ENCODE assay signal across 11 mouse cellular contexts in the genomic region with DNA sequence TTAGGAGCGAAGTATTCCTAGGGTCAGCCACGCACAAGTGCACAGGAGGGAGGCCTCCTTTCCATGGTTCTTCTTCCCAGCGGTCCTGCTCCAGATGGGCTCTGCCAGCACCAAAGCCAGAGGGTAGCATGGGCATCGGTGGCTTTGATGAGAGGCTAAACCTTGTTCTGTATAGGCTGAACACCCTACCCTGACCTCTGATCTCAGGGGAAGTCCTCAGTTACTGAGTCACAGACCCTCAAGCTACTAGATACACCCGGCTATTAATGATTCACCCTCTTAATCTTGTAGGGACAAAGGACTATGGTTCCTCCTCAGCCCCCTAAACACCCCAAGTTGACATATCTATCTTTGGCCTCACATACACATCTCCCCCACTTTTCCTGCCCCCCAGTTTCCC. TPM values are rescaled to one million over a fixed set of nuclear protein-coding genes. Genes with fewer than 3 reads are reported as not detected.
DNase-seq lines count a peak whose midpoint lies in the region; ATAC-seq and TF ChIP-seq lines count a peak whose summit lies in the region.
"Had no signal": no experiment of that assay in that cellular context is flagged by ENCODE, and none has a peak within 500 bp of the region (broad histone marks: within the 10 kb centered on the region; RNA-seq: fewer than 3 reads in every experiment).

No protein-coding gene starts in this region.

- WGBS in forebrain, embryonic 14.5 days = 76% methylated on average over 5 of the region's 5 CpGs
- WGBS in forebrain, embryonic 11.5 days = 68% methylated on average over 5 of the region's 5 CpGs
- 66% methylated on average over 5 of the region's 5 CpGs for WGBS in midbrain, embryonic 10.5 days
- 71% methylated on average over 5 of the region's 5 CpGs for WGBS in midbrain, embryonic 11.5 days
- WGBS in kidney, embryonic 16.5 days = 67% methylated on average over 5 of the region's 5 CpGs
- WGBS in stomach, postnatal 0 days = 67% methylated on average over 5 of the region's 5 CpGs

- peaks cover 35% of the 10 kb centered on the region for H3K36me3 ChIP-seq in forebrain, embryonic 14.5 days (ENCODE audit: control insufficient read depth, insufficient read depth, low read length)
- H3K36me3 ChIP-seq in forebrain, embryonic 11.5 days (ENCODE audit: control insufficient read depth, insufficient read depth, low read length) = no peaks in the 10 kb centered on the region; the same call in 1 of the 2 replicates
- peaks cover 55% of the 10 kb centered on the region for H3K36me3 ChIP-seq in midbrain, embryonic 10.5 days
- peaks cover 10% of the 10 kb centered on the region for H3K36me3 ChIP-seq in midbrain, embryonic 11.5 days (ENCODE audit: control insufficient read depth, insufficient read depth, low read length)
- peaks cover 16% of the 10 kb centered on the region for H3K36me3 ChIP-seq in kidney, embryonic 16.5 days (ENCODE audit: insufficient read depth, low read length)
- H3K36me3 ChIP-seq in stomach, postnatal 0 days (ENCODE audit: control insufficient read depth, insufficient read depth, low read length) = no peaks in the 10 kb centered on the region; the same call in 1 of the 2 replicates

- no peak overlapping the region for H3K27ac ChIP-seq in forebrain, embryonic 14.5 days (ENCODE audit: low read depth, low read length)
- H3K27ac ChIP-seq in forebrain, embryonic 11.5 days (ENCODE audit: low read depth, low read length) = no peak overlapping the region
- H3K27ac ChIP-seq in midbrain, embryonic 10.5 days (replicated peaks) = peak overlapping the region; percentile 19; the same call in 1 of the 2 replicates
- no peak overlapping the region for H3K27ac ChIP-seq in midbrain, embryonic 11.5 days (ENCODE audit: low read depth, low read length)
- peak overlapping the region; percentile 91 for H3K27ac ChIP-seq in kidney, embryonic 16.5 days (ENCODE audit: low read length)
- peak overlapping the region; percentile 24; the same call in 1 of the 2 replicates for H3K27ac ChIP-seq in stomach, postnatal 0 days (replicated peaks)

- DNase-seq in forebrain, embryonic 14.5 days (ENCODE audit: low spot score) = no peak
- no peak for DNase-seq in forebrain, embryonic 11.5 days (ENCODE audit: low spot score)
- no peak for DNase-seq in midbrain, embryonic 10.5 days (ENCODE audit: low spot score)
- DNase-seq in midbrain, embryonic 11.5 days (ENCODE audit: low spot score, missing footprints) = no peak
- DNase-seq in stomach, postnatal 0 days (ENCODE audit: low spot score) = no peak
- DNase-seq in left cerebral cortex, postnatal 14 days (ENCODE audit: low spot score in 2 of 2) = no peak
- DNase-seq in adrenal gland, postnatal 36 days = no peak
- DNase-seq: adrenal gland, adult 8-10 months; cerebellum, adult 11 months; gastrocnemius, postnatal 10 days had no signal

- intact Hi-C loops in left cerebral cortex, postnatal 14 days (cut with DNase I) = no loop called here

- H3K9ac ChIP-seq in forebrain, embryonic 14.5 days (ENCODE audit: low read length) = no peak overlapping the region; the same call in 1 of the 2 replicates
- no peak overlapping the region for H3K9ac ChIP-seq in forebrain, embryonic 11.5 days (ENCODE audit: low read length)
- H3K9ac ChIP-seq in midbrain, embryonic 11.5 days (ENCODE audit: low read length) = no peak overlapping the region
- no peak overlapping the region; the same call in 1 of the 2 replicates for H3K9ac ChIP-seq in kidney, embryonic 16.5 days (replicated peaks; ENCODE audit: low read length)
- H3K9ac ChIP-seq in stomach, postnatal 0 days (ENCODE audit: low read length) = no peak overlapping the region

- H3K4me2 ChIP-seq in forebrain, embryonic 14.5 days (ENCODE audit: low read length) = peak overlapping the region; percentile 95; the same call in 1 of the 2 replicates
- no peak overlapping the region for H3K4me2 ChIP-seq in forebrain, embryonic 11.5 days (ENCODE audit: low read depth, low read length, severe bottlenecking)
- H3K4me2 ChIP-seq in midbrain, embryonic 11.5 days = no peak overlapping the region; the same call in 1 of the 2 replicates
- H3K4me2 ChIP-seq in kidney, embryonic 16.5 days (replicated peaks; ENCODE audit: low read depth, low read length) = peak overlapping the region; percentile 95
- H3K4me2 ChIP-seq in stomach, postnatal 0 days (replicated peaks; ENCODE audit: low read depth) = no peak overlapping the region

- H3K4me1 ChIP-seq in forebrain, embryonic 14.5 days (ENCODE audit: control insufficient read depth, insufficient read depth, low read length) = peaks cover 48% of the 10 kb centered on the region
- H3K4me1 ChIP-seq in forebrain, embryonic 11.5 days (replicated peaks; ENCODE audit: control insufficient read depth, insufficient read depth, low read length) = peaks cover 59% of the 10 kb centered on the region
- H3K4me1 ChIP-seq in midbrain, embryonic 10.5 days = peaks cover 95% of the 10 kb centered on the region
- H3K4me1 ChIP-seq in midbrain, embryonic 11.5 days (ENCODE audit: control insufficient read depth, insufficient read depth, low read length) = peaks cover 64% of the 10 kb centered on the region
- peaks cover 78% of the 10 kb centered on the region for H3K4me1 ChIP-seq in kidney, embryonic 16.5 days (ENCODE audit: insufficient read depth, low read length)
- H3K4me1 ChIP-seq in stomach, postnatal 0 days (replicated peaks; ENCODE audit: control insufficient read depth, insufficient read depth) = peaks cover 14% of the 10 kb centered on the region

- H3K9me3 ChIP-seq in forebrain, embryonic 14.5 days (replicated peaks; ENCODE audit: control insufficient read depth, low read length) = no peaks in the 10 kb centered on the region
- H3K9me3 ChIP-seq in forebrain, embryonic 11.5 days (ENCODE audit: control insufficient read depth, low read length) = no peaks in the 10 kb centered on the region
- no peaks in the 10 kb centered on the region for H3K9me3 ChIP-seq in midbrain, embryonic 10.5 days (replicated peaks)
- H3K9me3 ChIP-seq in midbrain, embryonic 11.5 days (ENCODE audit: control insufficient read depth, low read length) = no peaks in the 10 kb centered on the region
- no peaks in the 10 kb centered on the region for H3K9me3 ChIP-seq in kidney, embryonic 16.5 days (ENCODE audit: low read length)
- no peaks in the 10 kb centered on the region for H3K9me3 ChIP-seq in stomach, postnatal 0 days (ENCODE audit: control insufficient read depth, low read length)

- H3K27me3 ChIP-seq in forebrain, embryonic 14.5 days (replicated peaks; ENCODE audit: control insufficient read depth, insufficient read depth, low read length) = no peaks in the 10 kb centered on the region
- H3K27me3 ChIP-seq in forebrain, embryonic 11.5 days (ENCODE audit: control insufficient read depth, insufficient read depth, low read length) = no peaks in the 10 kb centered on the region
- peaks cover 14% of the 10 kb centered on the region; the same call in 1 of the 2 replicates for H3K27me3 ChIP-seq in midbrain, embryonic 10.5 days (ENCODE audit: low read depth, poor library complexity, severe bottlenecking)
- no peaks in the 10 kb centered on the region; the same call in 1 of the 2 replicates for H3K27me3 ChIP-seq in midbrain, embryonic 11.5 days (ENCODE audit: control insufficient read depth, insufficient read depth, low read length)
- no peaks in the 10 kb centered on the region for H3K27me3 ChIP-seq in kidney, embryonic 16.5 days (ENCODE audit: insufficient read depth, low read length)
- no peaks in the 10 kb centered on the region for H3K27me3 ChIP-seq in stomach, postnatal 0 days (ENCODE audit: control insufficient read depth, insufficient read depth, low read length)

- no peak overlapping the region for H3K4me3 ChIP-seq in forebrain, embryonic 14.5 days (ENCODE audit: low read depth, low read length)
- no peak overlapping the region for H3K4me3 ChIP-seq in forebrain, embryonic 11.5 days (ENCODE audit: low read depth, low read length)
- peak overlapping the region; percentile 94 for H3K4me3 ChIP-seq in midbrain, embryonic 10.5 days
- H3K4me3 ChIP-seq in midbrain, embryonic 11.5 days (ENCODE audit: low read depth, low read length) = no peak overlapping the region
- peak overlapping the region; percentile 6; the same call in 1 of the 2 replicates for H3K4me3 ChIP-seq in kidney, embryonic 16.5 days (ENCODE audit: low read length)
- H3K4me3 ChIP-seq in stomach, postnatal 0 days (ENCODE audit: low read depth, low read length) = no peak overlapping the region

- no peak for ATAC-seq in forebrain, embryonic 14.5 days
- no peak for ATAC-seq in forebrain, embryonic 11.5 days (replicated peaks; ENCODE audit: low FRiP score)
- no peak for ATAC-seq in midbrain, embryonic 11.5 days (ENCODE audit: low FRiP score)
- ATAC-seq in kidney, embryonic 16.5 days (ENCODE audit: low FRiP score, low TSS enrichment) = no peak
- ATAC-seq in stomach, postnatal 0 days (ENCODE audit: low FRiP score, low TSS enrichment) = no peak

- TF ChIP-seq EP300 in stomach, postnatal 0 days (optimal IDR thresholded peaks at IDR 0.05) = no peak

- TF ChIP-seq CTCF in stomach, postnatal 0 days (IDR thresholded peaks at IDR 0.05; ENCODE audit: low read depth) = no peak

RNA-seq across cellular contexts. Expression of gene Agrn, which starts 3.4 kb away (rescaled TPM):
- 72.2 and 88.4 TPM in 2 replicates for polyA plus RNA-seq in forebrain, embryonic 14.5 days (2014; fragmentation: Nextera tagmentation; extraction: Ambion mirVana)
- polyA plus RNA-seq in forebrain, embryonic 11.5 days (2014; fragmentation: Nextera tagmentation; extraction: Ambion mirVana) = 97.0 and 108 TPM in 2 replicates
- polyA plus RNA-seq in midbrain, embryonic 10.5 days (2016; fragmentation: Nextera tagmentation; extraction: Ambion mirVana) = 55.4 and 84.4 TPM in 2 replicates
- 62.2 and 68.2 TPM in 2 replicates for polyA plus RNA-seq in midbrain, embryonic 11.5 days (2014; fragmentation: Nextera tagmentation; extraction: Ambion mirVana)
- 109 and 111 TPM in 2 replicates for polyA plus RNA-seq in kidney, embryonic 16.5 days (2015; fragmentation: Nextera tagmentation; extraction: Ambion mirVana)
- 17.7 and 21.4 TPM in 2 replicates for polyA plus RNA-seq in stomach, postnatal 0 days (2015; fragmentation: Nextera tagmentation; extraction: Ambion mirVana)
- total RNA-seq in left cerebral cortex, postnatal 14 days (2021) = 100 to 1,000 TPM; 184 to 198 TPM
- total RNA-seq in adrenal gland, postnatal 36 days (2021) = 10 to 100 TPM; 33.2 to 49.6 TPM

RNA-seq across cellular contexts. Expression of gene Isg15, which starts 6.7 kb away (rescaled TPM):
- 0.61 and 1.1 TPM in 2 replicates for polyA plus RNA-seq in forebrain, embryonic 14.5 days (2014; fragmentation: Nextera tagmentation; extraction: Ambion mirVana)
- 0.35 and 0.37 TPM in 2 replicates for polyA plus RNA-seq in forebrain, embryonic 11.5 days (2014; fragmentation: Nextera tagmentation; extraction: Ambion mirVana)
- polyA plus RNA-seq in midbrain, embryonic 10.5 days (2016; fragmentation: Nextera tagmentation; extraction: Ambion mirVana) = 0.21 and 0.73 TPM in 2 replicates
- 0.25 and 0.30 TPM in 2 replicates for polyA plus RNA-seq in midbrain, embryonic 11.5 days (2014; fragmentation: Nextera tagmentation; extraction: Ambion mirVana)
- polyA plus RNA-seq in kidney, embryonic 16.5 days (2015; fragmentation: Nextera tagmentation; extraction: Ambion mirVana) = 2.2 and 2.8 TPM in 2 replicates
- polyA plus RNA-seq in stomach, postnatal 0 days (2015; fragmentation: Nextera tagmentation; extraction: Ambion mirVana) = 3.1 and 4.1 TPM in 2 replicates
- under 1 TPM in 1 of 2 experiments, not detected in 1; 0.66 TPM for total RNA-seq in left cerebral cortex, postnatal 14 days (2021)
- 1 to 10 TPM; 7.5 to 9.0 TPM for total RNA-seq in adrenal gland, postnatal 36 days (2021)

RNA-seq across cellular contexts. Expression of gene AW011738, which starts 9.2 kb away (rescaled TPM):
- polyA plus RNA-seq in forebrain, embryonic 14.5 days (2014; fragmentation: Nextera tagmentation; extraction: Ambion mirVana) = 1.2 TPM in 2 replicates
- polyA plus RNA-seq in forebrain, embryonic 11.5 days (2014; fragmentation: Nextera tagmentation; extraction: Ambion mirVana) = 2.0 and 2.3 TPM in 2 replicates
- polyA plus RNA-seq in midbrain, embryonic 10.5 days (2016; fragmentation: Nextera tagmentation; extraction: Ambion mirVana) = 5.1 and 6.5 TPM in 2 replicates
- polyA plus RNA-seq in midbrain, embryonic 11.5 days (2014; fragmentation: Nextera tagmentation; extraction: Ambion mirVana) = 2.4 TPM in 2 replicates
- polyA plus RNA-seq in kidney, embryonic 16.5 days (2015; fragmentation: Nextera tagmentation; extraction: Ambion mirVana) = 8.1 and 8.7 TPM in 2 replicates
- polyA plus RNA-seq in stomach, postnatal 0 days (2015; fragmentation: Nextera tagmentation; extraction: Ambion mirVana) = 1.2 and 1.6 TPM in 2 replicates
- 1 to 10 TPM; 4.0 to 5.0 TPM for total RNA-seq in left cerebral cortex, postnatal 14 days (2021)
- 1 to 10 TPM; 3.5 to 6.0 TPM for total RNA-seq in adrenal gland, postnatal 36 days (2021)

RNA-seq across cellular contexts. Expression of gene Perm1, which starts 21.8 kb away (rescaled TPM):
- polyA plus RNA-seq in forebrain, embryonic 14.5 days (2014; fragmentation: Nextera tagmentation; extraction: Ambion mirVana) = 0.83 and 0.99 TPM in 2 replicates
- polyA plus RNA-seq in forebrain, embryonic 11.5 days (2014; fragmentation: Nextera tagmentation; extraction: Ambion mirVana) = 1.4 and 1.6 TPM in 2 replicates
- polyA plus RNA-seq in midbrain, embryonic 10.5 days (2016; fragmentation: Nextera tagmentation; extraction: Ambion mirVana) = 1.1 and 1.3 TPM in 2 replicates
- 0.81 and 1.2 TPM in 2 replicates for polyA plus RNA-seq in midbrain, embryonic 11.5 days (2014; fragmentation: Nextera tagmentation; extraction: Ambion mirVana)
- polyA plus RNA-seq in kidney, embryonic 16.5 days (2015; fragmentation: Nextera tagmentation; extraction: Ambion mirVana) = 0.70 and 0.90 TPM in 2 replicates
- 4.0 and 4.6 TPM in 2 replicates for polyA plus RNA-seq in stomach, postnatal 0 days (2015; fragmentation: Nextera tagmentation; extraction: Ambion mirVana)
- total RNA-seq in left cerebral cortex, postnatal 14 days (2021) = under 1 TPM; 0.20 to 0.66 TPM
- 1 to 10 TPM; 1.8 to 2.9 TPM for total RNA-seq in adrenal gland, postnatal 36 days (2021)

RNA-seq across cellular contexts. Expression of gene Plekhn1, which starts 40.8 kb away (rescaled TPM):
- 19.2 and 21.7 TPM in 2 replicates for polyA plus RNA-seq in forebrain, embryonic 14.5 days (2014; fragmentation: Nextera tagmentation; extraction: Ambion mirVana)
- 26.7 and 27.2 TPM in 2 replicates for polyA plus RNA-seq in forebrain, embryonic 11.5 days (2014; fragmentation: Nextera tagmentation; extraction: Ambion mirVana)
- 23.2 and 24.4 TPM in 2 replicates for polyA plus RNA-seq in midbrain, embryonic 10.5 days (2016; fragmentation: Nextera tagmentation; extraction: Ambion mirVana)
- polyA plus RNA-seq in midbrain, embryonic 11.5 days (2014; fragmentation: Nextera tagmentation; extraction: Ambion mirVana) = 15.6 and 18.1 TPM in 2 replicates
- polyA plus RNA-seq in kidney, embryonic 16.5 days (2015; fragmentation: Nextera tagmentation; extraction: Ambion mirVana) = 22.3 and 24.1 TPM in 2 replicates
- polyA plus RNA-seq in stomach, postnatal 0 days (2015; fragmentation: Nextera tagmentation; extraction: Ambion mirVana) = 34.0 and 41.9 TPM in 2 replicates
- total RNA-seq in left cerebral cortex, postnatal 14 days (2021) = 10 to 100 TPM; 34.8 to 36.3 TPM
- total RNA-seq in adrenal gland, postnatal 36 days (2021) = 10 to 100 TPM; 21.5 to 23.0 TPM

Comparison
In these comparisons a context has a peak if more than half of its experiments do, and no peak if none do; other contexts are left out.
1. H3K27ac ChIP-seq: peak in midbrain, embryonic 10.5 days (single experiment), kidney, embryonic 16.5 days (single experiment) and stomach, postnatal 0 days (single experiment); none in forebrain, embryonic 14.5 days (single experiment), forebrain, embryonic 11.5 days (single experiment) and midbrain, embryonic 11.5 days (single experiment).
2. H3K4me2 ChIP-seq: peak in forebrain, embryonic 14.5 days (single experiment) and kidney, embryonic 16.5 days (single experiment); none in forebrain, embryonic 11.5 days (single experiment), midbrain, embryonic 11.5 days (single experiment) and stomach, postnatal 0 days (single experiment).
3. H3K4me3 ChIP-seq: peak in midbrain, embryonic 10.5 days (single experiment) and kidney, embryonic 16.5 days (single experiment); none in forebrain, embryonic 14.5 days (single experiment), forebrain, embryonic 11.5 days (single experiment), midbrain, embryonic 11.5 days (single experiment) and stomach, postnatal 0 days (single experiment).